20 mouse cellular contexts compared by ENCODE assay signal in the genomic region with DNA sequence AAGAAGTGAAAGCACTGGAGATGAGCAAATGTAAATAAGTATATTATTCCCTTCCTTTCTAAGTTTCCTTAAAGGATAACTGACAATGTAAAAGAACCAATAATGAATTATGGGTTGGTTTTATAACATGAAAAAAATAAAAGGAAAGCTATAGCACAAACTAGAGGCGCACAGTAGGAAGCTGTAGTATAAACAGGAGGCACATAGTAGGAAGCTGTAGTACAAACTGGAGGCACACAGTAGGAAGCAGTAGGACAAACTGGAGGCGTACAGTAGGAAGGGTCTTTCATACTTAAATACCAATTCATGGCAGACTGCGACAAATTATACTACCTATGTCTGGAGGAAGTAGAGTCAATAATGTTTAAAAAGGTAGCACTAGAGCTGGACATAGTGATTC. TPM values are rescaled to one million over a fixed set of nuclear protein-coding genes. Genes with fewer than 3 reads are reported as not detected.
DNase-seq lines count a peak whose midpoint lies in the region; ATAC-seq and TF ChIP-seq lines count a peak whose summit lies in the region.
"Had no signal": no experiment of that assay in that cellular context is flagged by ENCODE, and none has a peak within 500 bp of the region (broad histone marks: within the 10 kb centered on the region; RNA-seq: fewer than 3 reads in every experiment).

No protein-coding gene starts in this region.

- peaks cover 34 to 77% of the 10 kb centered on the region in 2 experiments for H3K36me3 ChIP-seq in CH12.LX (replicated peaks in 1 of 2; ENCODE audit: control insufficient read depth in 1 of 2, insufficient read depth in 1 of 2, low read length in 1 of 2)
- peaks cover 0 to 12% of the 10 kb centered on the region in 2 experiments; a peak in 2 of 4 replicates for H3K36me3 ChIP-seq in MEL (ENCODE audit: control insufficient read depth in 1 of 2, insufficient read depth in 2 of 2, low read length in 2 of 2)
- H3K36me3 ChIP-seq in liver, embryonic 12.5 days, result peaks cover 58% of the 10 kb centered on the region
- H3K36me3 ChIP-seq in midbrain, embryonic 10.5 days, result peaks cover 44% of the 10 kb centered on the region

- 87% methylated on average over 3 of the region's 3 CpGs for WGBS in liver, embryonic 12.5 days (ENCODE audit: insufficient replicate concordance)
- WGBS in midbrain, embryonic 10.5 days, result 97% methylated on average over 3 of the region's 3 CpGs

- TF ChIP-seq EP300 in CH12.LX (IDR thresholded peaks at IDR 0.05; ENCODE audit: low read length), result no peak
- TF ChIP-seq EP300 in MEL (IDR thresholded peaks at IDR 0.05; ENCODE audit: low read depth in 1 of 2, low read length in 2 of 2), result no peak

- H3K27ac ChIP-seq in CH12.LX (ENCODE audit: insufficient read depth, low read depth), result no peak overlapping the region
- H3K27ac ChIP-seq in MEL (ENCODE audit: control insufficient read depth, low read depth, low read length), result no peak overlapping the region
- H3K27ac ChIP-seq in liver, embryonic 12.5 days, result no peak overlapping the region
- H3K27ac ChIP-seq in midbrain, embryonic 10.5 days (replicated peaks), result no peak overlapping the region

- H3K9ac ChIP-seq in CH12.LX (ENCODE audit: insufficient read depth, low read depth) (no peak overlapping the region), MEL (ENCODE audit: control insufficient read depth, low read depth, low read length, poor library complexity, severe bottlenecking) (no peak overlapping the region)
- no peak overlapping the region for H3K9ac ChIP-seq in liver, embryonic 12.5 days

- H3K4me3 ChIP-seq in CH12.LX (replicated peaks in 1 of 3; ENCODE audit: low read depth in 2 of 3, low read length in 2 of 3, poor library complexity in 1 of 3) (no peak overlapping the region), MEL (ENCODE audit: control insufficient read depth in 1 of 2, insufficient read depth in 1 of 2, low read depth in 2 of 2, low read length in 2 of 2) (no peak overlapping the region)
- no peak overlapping the region for H3K4me3 ChIP-seq in liver, embryonic 12.5 days
- no peak overlapping the region for H3K4me3 ChIP-seq in midbrain, embryonic 10.5 days

- no peak for DNase-seq in CH12.LX (ENCODE audit: extremely low read depth)
- no peak for DNase-seq in MEL (ENCODE audit: low read depth, low spot score)
- no peak for DNase-seq in midbrain, embryonic 10.5 days (ENCODE audit: low spot score)
- DNase-seq: adrenal gland, adult 2 months; adrenal gland, adult 8-10 months; adrenal gland, postnatal 10 days; adrenal gland, postnatal 14 days; adrenal gland, postnatal 25 days; adrenal gland, postnatal 36 days; B cell, adult 2 months; cerebellum, adult 11 months; cerebellum, adult 11-12 months; cerebellum, adult 18-20 months; cerebellum, adult 2 months; cerebellum, adult 8-10 months had no signal

- H3K4me2 ChIP-seq in CH12.LX (ENCODE audit: insufficient read depth, low read depth, poor library complexity, severe bottlenecking), result no peak overlapping the region
- no peak overlapping the region for H3K4me2 ChIP-seq in liver, embryonic 12.5 days

- TF ChIP-seq RAD21 in CH12.LX (IDR thresholded peaks at IDR 0.05; ENCODE audit: low read depth, low read length) (no peak), MEL (IDR thresholded peaks at IDR 0.05; ENCODE audit: low read depth, low read length) (no peak)

- no peaks in the 10 kb centered on the region for H3K4me1 ChIP-seq in CH12.LX (ENCODE audit: control insufficient read depth in 1 of 2, insufficient read depth in 2 of 2)
- H3K4me1 ChIP-seq in MEL (ENCODE audit: control insufficient read depth in 1 of 2, insufficient read depth in 2 of 2, low read length in 2 of 2), result no peaks in the 10 kb centered on the region
- H3K4me1 ChIP-seq in liver, embryonic 12.5 days, result no peaks in the 10 kb centered on the region
- peaks cover 9% of the 10 kb centered on the region for H3K4me1 ChIP-seq in midbrain, embryonic 10.5 days

- H3K9me3 ChIP-seq in CH12.LX (replicated peaks; ENCODE audit: low read length) (peaks cover under 1% of the 10 kb centered on the region), MEL (replicated peaks; ENCODE audit: insufficient read depth, low read length) (no peaks in the 10 kb centered on the region)
- H3K9me3 ChIP-seq in liver, embryonic 12.5 days (replicated peaks), result no peaks in the 10 kb centered on the region
- no peaks in the 10 kb centered on the region for H3K9me3 ChIP-seq in midbrain, embryonic 10.5 days (replicated peaks)
- H3K9me3 ChIP-seq: G1E had no signal

- TF ChIP-seq POLR2A in CH12.LX (IDR thresholded peaks at IDR 0.05; ENCODE audit: low read depth, low read length) (no peak), MEL (IDR thresholded peaks at IDR 0.05; ENCODE audit: control insufficient read depth in 1 of 2, insufficient read depth in 1 of 2, low read depth in 1 of 2, low read length in 2 of 2, poor library complexity in 1 of 2) (no peak)

- no peak for ATAC-seq in liver, embryonic 12.5 days
- ATAC-seq: activated CD4-positive, CD25-positive, alpha-beta regulatory T cell, adult 4 months; CD4-positive, CD25-positive, alpha-beta regulatory T cell, adult 4 months; Patski had no signal

- no peaks in the 10 kb centered on the region for H3K79me2 ChIP-seq in CH12.LX (replicated peaks; ENCODE audit: control insufficient read depth, extremely low read depth, insufficient read depth, poor library complexity, severe bottlenecking)
- no peaks in the 10 kb centered on the region for H3K79me2 ChIP-seq in MEL (ENCODE audit: control insufficient read depth, insufficient read depth, low read length, poor library complexity)

- in situ Hi-C loops in CH12.LX (cut with MboI; ENCODE audit: low pct_ligation_motif_present, low pct_unique_long_range_greater_than_20kb, low sequenced_read_pairs), result no loop called here

- H3K27me3 ChIP-seq in CH12.LX (replicated peaks) (no peaks in the 10 kb centered on the region), MEL (ENCODE audit: control insufficient read depth in 1 of 2, insufficient read depth in 2 of 2, low read length in 2 of 2) (no peaks in the 10 kb centered on the region)
- no peaks in the 10 kb centered on the region for H3K27me3 ChIP-seq in liver, embryonic 12.5 days (replicated peaks)
- H3K27me3 ChIP-seq in midbrain, embryonic 10.5 days (ENCODE audit: low read depth, poor library complexity, severe bottlenecking), result no peaks in the 10 kb centered on the region
- H3K27me3 ChIP-seq: Patski had no signal

- TF ChIP-seq CTCF in CH12.LX (conservative IDR thresholded peaks at IDR 0.05 in 1 of 2, IDR thresholded peaks at IDR 0.05 in 1 of 2; ENCODE audit: low read depth in 2 of 2, low read length in 2 of 2), result no peak
- TF ChIP-seq CTCF in MEL (IDR thresholded peaks at IDR 0.05 in 2 of 3, conservative IDR thresholded peaks at IDR 0.05 in 1 of 3; ENCODE audit: control insufficient read depth in 1 of 3, insufficient read depth in 1 of 3, low read depth in 2 of 3, low read length in 3 of 3, poor library complexity in 1 of 3, severe bottlenecking in 1 of 3), result no peak

- dilution Hi-C loops in CH12.LX (cut with MboI; ENCODE audit: extremely low pct_ligation_motif_present, extremely low pct_unique_long_range_greater_than_20kb, low sequenced_read_pairs), result no loop called here

TF ChIP-seq in CH12.LX, 34 proteins besides CTCF, POLR2A, EP300 and RAD21:
- TF ChIP-seq MAFK (IDR thresholded peaks at IDR 0.05; ENCODE audit: insufficient replicate concordance, low read length), result no peak
- TF ChIP-seq ZKSCAN1 (IDR thresholded peaks at IDR 0.05; ENCODE audit: borderline replicate concordance, low read depth, low read length), result peak; percentile 56

TF ChIP-seq in MEL, 35 proteins besides CTCF, POLR2A, EP300 and RAD21:
- TF ChIP-seq HCFC1 (IDR thresholded peaks at IDR 0.05; ENCODE audit: low read depth, low read length) (no peak), ZKSCAN1 (IDR thresholded peaks at IDR 0.05; ENCODE audit: low read depth, low read length) (peak; percentile 89)
TF ChIP-seq in MEL: peak in this region for 1.

RNA-seq across cellular contexts. Expression of gene Ccdc162, which starts 16.8 kb away (rescaled TPM):
- total RNA-seq in CH12.LX (2012; rRNA removed) (0.59 and 0.64 TPM in 2 replicates), CH12.LX (2014; rRNA removed) (1.3 and 1.5 TPM in 2 replicates), MEL (2012; rRNA removed) (not detected in 2 replicates)
- polyA plus RNA-seq in CH12.LX (2012; ENCODE audit: insufficient read length, low read depth) (1.1 and 1.3 TPM in 2 replicates), MEL (2012; ENCODE audit: insufficient read depth in 1 of 2, insufficient read length in 2 of 2, low read depth in 1 of 2, low replicate concordance in 2 of 2, missing spikeins in 1 of 2) (under 1 TPM in 1 of 2 experiments, not detected in 1; 0.06 TPM)
- 0.08 TPM in 2 replicates for polyA plus RNA-seq in liver, embryonic 12.5 days (2016; fragmentation: Nextera tagmentation; extraction: Ambion mirVana)
- 0.32 and 0.34 TPM in 2 replicates for polyA plus RNA-seq in midbrain, embryonic 10.5 days (2016; fragmentation: Nextera tagmentation; extraction: Ambion mirVana)
- polyA plus RNA-seq: G1E had no signal

Comparison
In these comparisons a context has a peak if more than half of its experiments do, and no peak if none do; other contexts are left out.
1. Of the 35 proteins assayed by ChIP-seq in both MEL and CH12.LX: peak only in MEL: none; only in CH12.LX: none; in both: ZKSCAN1; in neither: 34.